13 mouse cellular contexts compared by ENCODE assay signal in genomic region chr12:117227236-117227635, GRCm38 (mm10).
DNase-seq lines count a peak whose midpoint lies in the region; ATAC-seq lines count a peak whose summit lies in the region.
"Had no signal": no experiment of that assay in that cellular context is flagged by ENCODE, and none has a peak within 500 bp of the region (broad histone marks: within the 10 kb centered on the region; RNA-seq: fewer than 3 reads in every experiment).

No protein-coding gene starts in this region.

- no peaks in the 10 kb centered on the region for H3K36me3 ChIP-seq in kidney, embryonic 15.5 days

- H3K4me1 ChIP-seq in kidney, embryonic 15.5 days, result no peaks in the 10 kb centered on the region

- no peaks in the 10 kb centered on the region for H3K27me3 ChIP-seq in kidney, embryonic 15.5 days
- H3K27me3 ChIP-seq: neural tube, embryonic 13.5 days had no signal

- H3K9ac ChIP-seq in kidney, embryonic 15.5 days, result no peak overlapping the region
- H3K9ac ChIP-seq: hindbrain, embryonic 14.5 days; lung, embryonic 14.5 days; neural tube, embryonic 13.5 days had no signal

- H3K27ac ChIP-seq in kidney, embryonic 15.5 days, result no peak overlapping the region
- H3K27ac ChIP-seq: hindbrain, embryonic 14.5 days; neural tube, embryonic 13.5 days had no signal

- no peak for ATAC-seq in kidney, embryonic 15.5 days (replicated peaks; ENCODE audit: low FRiP score)
- ATAC-seq: forebrain, embryonic 16.5 days had no signal

- no peak overlapping the region for H3K4me3 ChIP-seq in kidney, embryonic 15.5 days (replicated peaks)
- H3K4me3 ChIP-seq: neural tube, embryonic 13.5 days had no signal

- no peak overlapping the region for H3K4me2 ChIP-seq in kidney, embryonic 15.5 days
- H3K4me2 ChIP-seq: hindbrain, embryonic 14.5 days; lung, embryonic 14.5 days; neural tube, embryonic 13.5 days had no signal

- H3K9me3 ChIP-seq in kidney, embryonic 15.5 days (replicated peaks), result no peaks in the 10 kb centered on the region
- H3K9me3 ChIP-seq: neural tube, embryonic 13.5 days had no signal

- 75% methylated on average over 3 of the region's 3 CpGs for whole genome bisulfite sequencing in kidney, embryonic 15.5 days

- intact Hi-C loops in heart, postnatal 10 days (cut with DNase I), result no loop called here

- DNase-seq in kidney, adult 11 months, result peak; percentile 23
- DNase-seq in heart, postnatal 10 days, result peak; percentile 11 to 19
- peak; percentile 19 for DNase-seq in kidney, postnatal 14 days
- DNase-seq in lung, postnatal 36 days, result peak; percentile 38
- DNase-seq in ovary, postnatal 10 days (ENCODE audit: low spot score), result no peak
- DNase-seq in layer of hippocampus, postnatal 10 days (ENCODE audit: low spot score in 2 of 2), result no peak
- DNase-seq: cerebellum, adult 11 months; lung, embryonic 14.5 days; thymus, adult 2 months had no signal

Comparison
In these comparisons a context has a peak if more than half of its experiments do, and no peak if none do; other contexts are left out.
1. DNase-seq: peak in kidney, adult 11 months (single experiment), heart, postnatal 10 days (2 of 2), kidney, postnatal 14 days (single experiment) and lung, postnatal 36 days (single experiment); none in ovary, postnatal 10 days (single experiment) and layer of hippocampus, postnatal 10 days (0 of 2).